Mouse (Mus musculus) hindbrain, embryonic 13.5 days (tissue): ENCODE results near the gene Apba1. TPM values are rescaled to one million over a fixed set of nuclear protein-coding genes. Genes with fewer than 3 reads are reported as not detected.
A peak's percentile ranks its signal among the peaks of the same experiment; 100 is the strongest.

Experiments used
- ATAC-seq: fragments of 200-750 bp; cut with Nextera tagmentation; 2 replicates; pipeline ENCODE4 v1.8.0; 2017; ENCODE audit warnings: moderate TSS enrichment; ENCODE audit not compliant: low FRiP score
- H3K27ac ChIP-seq: fragments of 300-500 bp; sonication (generic); 2 replicates; pipeline ENCODE4 v1.5.1; 2015; ENCODE audit warnings: inconsistent platforms, mild to moderate bottlenecking, moderate library complexity
- H3K27me3 ChIP-seq: fragments of 300-500 bp; sonication (generic); 2 replicates; pipeline ENCODE4 v1.6.1; 2015; ENCODE audit warnings: mild to moderate bottlenecking, inconsistent platforms
- H3K36me3 ChIP-seq: fragments of 300-500 bp; sonication (generic); 2 replicates; pipeline ENCODE4 v1.6.1; 2015; ENCODE audit warnings: mild to moderate bottlenecking, inconsistent platforms
- H3K4me1 ChIP-seq: fragments of 300-500 bp; sonication (generic); replicated peaks from 2 replicates; pipeline ENCODE4 v1.6.1; 2015; ENCODE audit warnings: inconsistent platforms
- H3K4me2 ChIP-seq: fragments of 300-500 bp; sonication (generic); 2 replicates; pipeline ENCODE4 v1.6.1; 2015; ENCODE audit warnings: inconsistent platforms, mild to moderate bottlenecking, moderate library complexity
- H3K4me3 ChIP-seq: fragments of 300-500 bp; sonication (generic); 2 replicates; pipeline ENCODE4 v1.5.1; 2015; ENCODE audit warnings: mild to moderate bottlenecking, inconsistent platforms
- H3K9ac ChIP-seq: fragments of 300-500 bp; sonication (generic); 2 replicates; pipeline ENCODE4 v1.6.1; 2015; ENCODE audit warnings: mild to moderate bottlenecking, inconsistent platforms
- H3K9me3 ChIP-seq: fragments of 300-500 bp; sonication (generic); 2 replicates; pipeline ENCODE4 v1.6.1; 2016; ENCODE audit warnings: inconsistent platforms
- WGBS: fragments of 180-500 bp; shearing (Covaris S2); methylation state at CpG from one replicate; pipeline ENCODE4 v1.1.7; 2015; 5-methylcytosine and 5-hydroxymethylcytosine counted together
- polyA plus RNA-seq: library from polyadenylated mRNA; unstranded; fragments of >200 nt; fragmentation: Nextera tagmentation; extraction: Ambion mirVana; gene quantifications from 2 replicates; pipeline ENCODE4 v1.2.1, GENCODE M21; 2015

Apba1 gene
- polyA plus RNA-seq, 1 experiment from 2014 or later: 7.3 TPM

- 0 out of 2 replicates have a peak, but pooled peaks cover 3% of the 10 kb centered on the region for H3K4me1 ChIP-seq
- H3K27me3 ChIP-seq: no peaks in the 10 kb centered on the region
These were observed 51.8 kb downstream of the Apba1 start for GRCm38 (mm10) chr19:23810512-23810911.

GRCm38 (mm10) chr19:23810976-23811375 lies 52.3 kb downstream of the Apba1 start:
- Histone ChIP-seq H3K9ac (no peak overlapping the region), H3K9me3 (no peaks in the 10 kb centered on the region), H3K27me3 (no peaks in the 10 kb centered on the region), H3K36me3 (no peaks in the 10 kb centered on the region), H3K27ac (no peak overlapping the region), H3K4me1 (0 out of 2 replicates have a peak, but pooled peaks cover 3% of the 10 kb centered on the region), H3K4me3 (no peak overlapping the region), H3K4me2 (no peak overlapping the region)
- ATAC-seq: no peak
- WGBS: 77% methylated on average over 5 of the region's 5 CpGs

More at GRCm38 (mm10) chr19:23810512-23810911, 51.8 kb downstream of the Apba1 start:
- no peak overlapping the region for H3K4me3 ChIP-seq
- H3K9me3 ChIP-seq: no peaks in the 10 kb centered on the region
- no peak overlapping the region for H3K27ac ChIP-seq
- no peak overlapping the region for H3K4me2 ChIP-seq
- WGBS: 79% methylated on average over 5 of the region's 5 CpGs
- no peak overlapping the region for H3K9ac ChIP-seq
- no peak for ATAC-seq
- H3K36me3 ChIP-seq: no peaks in the 10 kb centered on the region

- Histone ChIP-seq H3K27me3 (no peaks in the 10 kb centered on the region), H3K4me3 (no peak overlapping the region), H3K27ac (peak overlapping the region; percentile 9; the same call in 1 of the 2 replicates), H3K4me2 (no peak overlapping the region), H3K4me1 (peaks cover 13% of the 10 kb centered on the region), H3K9me3 (no peaks in the 10 kb centered on the region), H3K36me3 (0 out of 2 replicates have a peak, but pooled peaks cover 2% of the 10 kb centered on the region), H3K9ac (no peak overlapping the region)
- no peak for ATAC-seq
- WGBS: 68% methylated on average over 13 of the region's 13 CpGs
These were observed 58.1 kb downstream of the Apba1 start for GRCm38 (mm10) chr19:23816762-23817161.

- Histone ChIP-seq H3K9me3 (no peaks in the 10 kb centered on the region), H3K27ac (0 out of 2 replicates have a peak overlapping the region, but pooled peaks have one; percentile 9), H3K4me1 (peaks cover 13% of the 10 kb centered on the region), H3K36me3 (0 out of 2 replicates have a peak, but pooled peaks cover 2% of the 10 kb centered on the region), H3K9ac (no peak overlapping the region), H3K27me3 (no peaks in the 10 kb centered on the region), H3K4me2 (no peak overlapping the region), H3K4me3 (no peak overlapping the region)
- no peak for ATAC-seq
- WGBS: 79% methylated on average over 6 of the region's 6 CpGs
These were observed 58.5 kb downstream of the Apba1 start for GRCm38 (mm10) chr19:23817196-23817595.

- WGBS: 51% methylated on average over 8 of the region's 8 CpGs
- H3K36me3 ChIP-seq: 0 out of 2 replicates have a peak, but pooled peaks cover 5% of the 10 kb centered on the region
- peak overlapping the region; percentile 36; the same call in 1 of the 2 replicates for H3K27ac ChIP-seq
- no peak overlapping the region for H3K4me2 ChIP-seq
- peaks cover 16% of the 10 kb centered on the region for H3K4me1 ChIP-seq
- no peak for ATAC-seq
- H3K4me3 ChIP-seq: no peak overlapping the region
- H3K9ac ChIP-seq: no peak overlapping the region
- H3K27me3 ChIP-seq: no peaks in the 10 kb centered on the region
- no peaks in the 10 kb centered on the region for H3K9me3 ChIP-seq
These were observed 61.2 kb downstream of the Apba1 start for GRCm38 (mm10) chr19:23819882-23820281.

GRCm38 (mm10) chr19:23822497-23822896 lies 63.8 kb downstream of the Apba1 start:
- no peak for ATAC-seq
- Histone ChIP-seq H3K4me1 (peaks cover 8% of the 10 kb centered on the region; the same call in 1 of the 2 replicates), H3K4me3 (no peak overlapping the region), H3K36me3 (peaks cover 7% of the 10 kb centered on the region; the same call in 1 of the 2 replicates), H3K9me3 (no peaks in the 10 kb centered on the region), H3K27ac (no peak overlapping the region), H3K27me3 (no peaks in the 10 kb centered on the region), H3K4me2 (no peak overlapping the region), H3K9ac (no peak overlapping the region)
- WGBS: 38% methylated on average over 3 of the region's 3 CpGs

- H3K36me3 ChIP-seq: peaks cover 14% of the 10 kb centered on the region; the same call in 1 of the 2 replicates
- H3K4me2 ChIP-seq: no peak overlapping the region
- H3K27ac ChIP-seq: no peak overlapping the region
- H3K9me3 ChIP-seq: no peaks in the 10 kb centered on the region
- H3K4me1 ChIP-seq: peaks cover 8% of the 10 kb centered on the region; the same call in 1 of the 2 replicates
- H3K9ac ChIP-seq: no peak overlapping the region
- H3K4me3 ChIP-seq: no peak overlapping the region
- H3K27me3 ChIP-seq: no peaks in the 10 kb centered on the region
- WGBS: 94% methylated on average over 4 of the region's 4 CpGs
- ATAC-seq: no peak
These were observed 64.8 kb downstream of the Apba1 start for GRCm38 (mm10) chr19:23823533-23823932.

GRCm38 (mm10) chr19:23826251-23826650 lies 67.6 kb downstream of the Apba1 start:
- WGBS: 95% methylated on average over 8 of the region's 8 CpGs
- peaks cover 9% of the 10 kb centered on the region; the same call in 1 of the 2 replicates for H3K4me1 ChIP-seq
- H3K36me3 ChIP-seq: peaks cover 14% of the 10 kb centered on the region; the same call in 1 of the 2 replicates
- ATAC-seq: no peak
- no peaks in the 10 kb centered on the region for H3K9me3 ChIP-seq
- no peak overlapping the region for H3K4me2 ChIP-seq
- H3K9ac ChIP-seq: no peak overlapping the region
- no peak overlapping the region for H3K4me3 ChIP-seq
- no peak overlapping the region for H3K27ac ChIP-seq
- H3K27me3 ChIP-seq: no peaks in the 10 kb centered on the region

- Histone ChIP-seq H3K9me3 (no peaks in the 10 kb centered on the region), H3K9ac (no peak overlapping the region), H3K4me3 (no peak overlapping the region), H3K27me3 (no peaks in the 10 kb centered on the region), H3K4me1 (peaks cover 28% of the 10 kb centered on the region), H3K27ac (peak overlapping the region; percentile 40; the same call in 1 of the 2 replicates), H3K36me3 (peaks cover 11% of the 10 kb centered on the region; the same call in 1 of the 2 replicates), H3K4me2 (no peak overlapping the region)
- 55% methylated on average over 7 of the region's 7 CpGs for WGBS
- ATAC-seq: no peak
These were observed 72.1 kb downstream of the Apba1 start for GRCm38 (mm10) chr19:23830761-23831160.

- Histone ChIP-seq H3K9me3 (no peaks in the 10 kb centered on the region), H3K4me3 (no peak overlapping the region), H3K27ac (peak overlapping the region; percentile 69), H3K27me3 (no peaks in the 10 kb centered on the region), H3K4me2 (no peak overlapping the region), H3K9ac (no peak overlapping the region), H3K4me1 (peaks cover 33% of the 10 kb centered on the region), H3K36me3 (no peaks in the 10 kb centered on the region)
- peak; percentile 73 for ATAC-seq
- WGBS: 37% methylated on average over 14 of the region's 14 CpGs
These were observed 75.3 kb downstream of the Apba1 start for GRCm38 (mm10) chr19:23833685-23834682.

GRCm38 (mm10) chr19:23834721-23835120 lies 76.0 kb downstream of the Apba1 start:
- H3K27me3 ChIP-seq: no peaks in the 10 kb centered on the region
- H3K9me3 ChIP-seq: no peaks in the 10 kb centered on the region
- H3K4me2 ChIP-seq: no peak overlapping the region
- H3K4me3 ChIP-seq: no peak overlapping the region
- H3K9ac ChIP-seq: no peak overlapping the region
- no peaks in the 10 kb centered on the region for H3K36me3 ChIP-seq
- peak overlapping the region; percentile 69 for H3K27ac ChIP-seq
- H3K4me1 ChIP-seq: peaks cover 33% of the 10 kb centered on the region
- no peak for ATAC-seq
- 77% methylated on average over 3 of the region's 3 CpGs for WGBS

GRCm38 (mm10) chr19:23855832-23856231 lies 97.1 kb downstream of the Apba1 start:
- Histone ChIP-seq H3K4me1 (no peaks in the 10 kb centered on the region), H3K4me3 (no peak overlapping the region), H3K9me3 (no peaks in the 10 kb centered on the region; the same call in 1 of the 2 replicates), H3K9ac (no peak overlapping the region), H3K27ac (no peak overlapping the region), H3K4me2 (no peak overlapping the region), H3K36me3 (0 out of 2 replicates have a peak, but pooled peaks cover 3% of the 10 kb centered on the region), H3K27me3 (no peaks in the 10 kb centered on the region)
- no peak for ATAC-seq
- 96% methylated on average over 7 of the region's 7 CpGs for WGBS
